Mouse (Mus musculus) megakaryocyte-erythroid progenitor cell, adult 5 weeks (primary cell): ENCODE results near the gene Aoc3. TPM values are rescaled to one million over a fixed set of nuclear protein-coding genes. Genes with fewer than 3 reads are reported as not detected.

Experiments used
- polyA plus RNA-seq: library from polyadenylated mRNA; stranded (reverse); fragments of >175 nt; gene quantifications from 2 replicates; pipeline ENCODE4 v1.2.3, GENCODE M21; 2012

Gene Aoc3
- polyA plus RNA-seq: 0.09 TPM in 1 of 2 replicates, not detected in the other

GRCm38 (mm10) chr11:101330371-101330924 is at the start of gene Aoc3:
Gene Aoc3, plus strand, starts transcription at chr11:101330605.

GRCm38 (mm10) chr11:101302004-101302798 is 28.2 kb upstream of the Aoc3 start, which contains the start of gene Becn1:
Gene Becn1, minus strand, starts transcription at chr11:101302286.

GRCm38 (mm10) chr11:101315665-101316500 is 14.5 kb upstream of the Aoc3 start, which contains the start of gene Psme3:
Gene Psme3, plus strand, starts transcription at chr11:101316213.

GRCm38 (mm10) chr11:101324763-101325162 is 5.6 kb upstream of the Aoc3 start, which contains the start of gene Aoc2:
Gene Aoc2, plus strand, starts transcription at chr11:101325063.

DNA sequence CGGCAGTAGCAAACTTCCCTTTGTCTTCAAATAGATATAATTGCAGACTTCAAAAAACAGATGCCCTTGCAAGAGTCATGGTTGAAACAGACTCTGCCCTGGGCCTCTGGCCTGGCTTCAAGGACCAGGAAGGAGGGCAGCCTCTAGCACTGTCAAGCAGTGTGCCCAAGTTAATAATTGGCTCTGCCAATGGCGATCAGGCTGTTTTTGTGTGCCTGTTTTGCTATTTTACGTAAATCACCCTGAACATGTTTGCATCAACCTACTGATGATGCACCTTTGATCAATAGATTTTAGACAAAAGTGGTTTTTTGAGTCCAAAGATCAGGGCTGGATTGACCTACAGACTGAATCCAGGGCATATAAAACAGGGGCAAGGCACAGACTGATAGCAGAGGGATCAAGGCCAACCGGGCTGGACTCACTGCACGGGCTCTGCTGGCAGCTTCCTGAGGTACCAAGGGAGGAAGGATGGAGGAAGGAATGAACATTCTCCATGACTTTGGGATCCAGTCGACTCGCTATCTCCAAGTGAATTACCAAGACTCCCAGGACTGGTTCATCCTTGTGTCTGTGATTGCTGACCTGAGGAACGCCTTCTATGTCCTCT is 37.0 kb downstream of the Aoc3 start, which contains the start of gene G6pc:
Gene G6pc (plus strand): TSS at position 236 of the 610 bp plus-strand sequence.

Other genes starting within 250 kb of the Aoc3 start
- gene Coasy, start 248.0 kb upstream of the Aoc3 start, polyA plus RNA-seq: 28.1 and 33.5 TPM in 2 replicates
- 25.5 and 26.1 TPM in 2 replicates for gene Mlx, start 243.3 kb upstream of the Aoc3 start, polyA plus RNA-seq
- gene Psmc3ip, start 235.2 kb upstream of the Aoc3 start, polyA plus RNA-seq: 31.9 and 37.0 TPM in 2 replicates
- gene Retreg3, start 210.7 kb upstream of the Aoc3 start, polyA plus RNA-seq: 10.3 and 11.6 TPM in 2 replicates
- 65.7 and 69.7 TPM in 2 replicates for gene Tubg1, start 210.7 kb upstream of the Aoc3 start, polyA plus RNA-seq
- gene Tubg2, start 174.7 kb upstream of the Aoc3 start, polyA plus RNA-seq: 0.12 TPM in 1 of 2 replicates, not detected in the other
- gene Cntnap1, start 160.1 kb upstream of the Aoc3 start, polyA plus RNA-seq: 1.3 and 1.7 TPM in 2 replicates
- gene Plekhh3, start 159.3 kb upstream of the Aoc3 start, polyA plus RNA-seq: 1.7 and 2.8 TPM in 2 replicates
- 0.12 and 0.25 TPM in 2 replicates for gene Ccr10, start 155.2 kb upstream of the Aoc3 start, polyA plus RNA-seq
- 4.0 and 4.4 TPM in 2 replicates for gene Ezh1, start 104.1 kb upstream of the Aoc3 start, polyA plus RNA-seq
- 0.44 TPM in 1 of 2 replicates, not detected in the other for gene Ramp2, start 84.6 kb upstream of the Aoc3 start, polyA plus RNA-seq
- 95.7 and 108 TPM in 2 replicates for gene Vps25, start 76.9 kb upstream of the Aoc3 start, polyA plus RNA-seq
- gene Wnk4, start 70.0 kb upstream of the Aoc3 start, polyA plus RNA-seq: 0.48 and 1.5 TPM in 2 replicates
- 0.18 and 0.28 TPM in 2 replicates for gene Cntd1, start 51.6 kb upstream of the Aoc3 start, polyA plus RNA-seq
- gene Coa3, start 51.5 kb upstream of the Aoc3 start, polyA plus RNA-seq: 27.4 and 27.5 TPM in 2 replicates
- 116 and 157 TPM in 2 replicates for gene Becn1, start 28.3 kb upstream of the Aoc3 start, polyA plus RNA-seq
- 57.6 and 67.2 TPM in 2 replicates for gene Psme3, start 14.4 kb upstream of the Aoc3 start, polyA plus RNA-seq
- gene Aoc2, start 5.5 kb upstream of the Aoc3 start, polyA plus RNA-seq: 3.4 and 5.3 TPM in 2 replicates
- not detected in 2 replicates for gene G6pc, start 37.0 kb downstream of the Aoc3 start, polyA plus RNA-seq
- 67.2 and 86.7 TPM in 2 replicates for gene Aarsd1, start 87.0 kb downstream of the Aoc3 start, polyA plus RNA-seq
- gene Gm27029, start 94.2 kb downstream of the Aoc3 start, polyA plus RNA-seq: 1.2 and 1.4 TPM in 2 replicates
- 5.6 and 7.3 TPM in 2 replicates for gene Rundc1, start 94.5 kb downstream of the Aoc3 start, polyA plus RNA-seq
- gene Ptges3l, start 94.7 kb downstream of the Aoc3 start, polyA plus RNA-seq: 0.53 and 1.1 TPM in 2 replicates
- gene Rpl27, start 111.7 kb downstream of the Aoc3 start, polyA plus RNA-seq: 714 and 821 TPM in 2 replicates
- gene Ifi35, start 117.8 kb downstream of the Aoc3 start, polyA plus RNA-seq: 20.0 and 23.7 TPM in 2 replicates
- 7.8 and 12.1 TPM in 2 replicates for gene Rnd2, start 134.4 kb downstream of the Aoc3 start, polyA plus RNA-seq
- 200 and 226 TPM in 2 replicates for gene Vat1, start 135.6 kb downstream of the Aoc3 start, polyA plus RNA-seq
- 7.4 and 9.3 TPM in 2 replicates for gene Brca1, start 221.3 kb downstream of the Aoc3 start, polyA plus RNA-seq
- gene Nbr1, start 221.5 kb downstream of the Aoc3 start, polyA plus RNA-seq: 43.7 and 46.7 TPM in 2 replicates